Mouse (Mus musculus) cerebral cortex, adult 2 months (tissue): ENCODE measurements around the gene Zfp651.

Experiments
- WGBS: fragments of 180-500 bp; shearing (Covaris S2); methylation state at CpG from one replicate; pipeline ENCODE4 v1.1.7; 2018; 5-methylcytosine and 5-hydroxymethylcytosine counted together

The Zfp651 gene

GRCm38 (mm10) chr9:121759091-121760081, at the start of gene Zfp651:
Gene Zfp651 (plus strand): TSS chr9:121759330.
- 1% methylated on average over 92 of the region's 97 CpGs for WGBS

GRCm38 (mm10) chr9:121709898-121710583, 49.1 kb upstream of the Zfp651 start, which contains the start of gene Ss18l2:
Gene Ss18l2 (plus strand): TSS chr9:121710329.
- 4% methylated on average over 37 of the region's 37 CpGs for WGBS

DNA sequence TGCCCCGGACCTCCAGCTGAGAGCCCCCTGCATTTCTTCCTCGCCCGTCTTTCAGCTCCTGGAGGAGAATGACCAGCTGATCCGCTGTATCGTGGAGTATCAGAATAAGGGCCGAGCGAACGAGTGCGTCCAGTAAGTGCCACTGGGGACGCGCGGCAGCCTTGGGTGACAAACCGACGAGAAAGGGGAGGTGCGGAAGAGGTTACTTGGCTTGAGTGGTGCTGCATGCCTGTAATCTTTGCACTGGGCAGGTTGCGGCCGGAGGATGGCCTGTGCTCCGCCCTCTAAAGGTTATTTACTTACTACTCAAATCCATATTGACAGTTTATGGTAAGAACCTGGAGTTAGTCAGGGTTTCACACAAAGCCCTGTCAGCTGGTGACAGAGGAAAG, 48.5 kb upstream of the Zfp651 start:
- under 1% methylated on average over 18 of the region's 18 CpGs for WGBS

DNA sequence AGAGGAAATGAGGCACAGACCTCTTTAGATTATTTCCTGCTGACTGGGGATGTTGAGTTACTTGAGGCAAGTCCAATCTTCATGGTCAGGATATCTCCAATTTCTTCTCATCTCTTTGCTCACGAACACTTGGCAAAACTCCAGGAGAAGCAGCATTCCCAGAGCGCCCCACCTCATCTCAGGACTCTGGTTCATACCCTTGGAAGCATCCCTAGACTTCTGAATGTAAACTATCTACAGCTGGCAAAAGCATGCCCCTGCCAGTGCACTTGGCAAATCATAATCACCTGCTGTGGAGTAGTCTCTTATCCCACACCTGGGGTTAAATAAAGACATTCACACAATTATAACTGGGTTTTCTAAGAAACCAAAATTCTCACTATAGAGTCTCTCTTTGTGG, 42.1 kb upstream of the Zfp651 start:
- WGBS, result 78% methylated on average over 2 of the region's 2 CpGs

DNA sequence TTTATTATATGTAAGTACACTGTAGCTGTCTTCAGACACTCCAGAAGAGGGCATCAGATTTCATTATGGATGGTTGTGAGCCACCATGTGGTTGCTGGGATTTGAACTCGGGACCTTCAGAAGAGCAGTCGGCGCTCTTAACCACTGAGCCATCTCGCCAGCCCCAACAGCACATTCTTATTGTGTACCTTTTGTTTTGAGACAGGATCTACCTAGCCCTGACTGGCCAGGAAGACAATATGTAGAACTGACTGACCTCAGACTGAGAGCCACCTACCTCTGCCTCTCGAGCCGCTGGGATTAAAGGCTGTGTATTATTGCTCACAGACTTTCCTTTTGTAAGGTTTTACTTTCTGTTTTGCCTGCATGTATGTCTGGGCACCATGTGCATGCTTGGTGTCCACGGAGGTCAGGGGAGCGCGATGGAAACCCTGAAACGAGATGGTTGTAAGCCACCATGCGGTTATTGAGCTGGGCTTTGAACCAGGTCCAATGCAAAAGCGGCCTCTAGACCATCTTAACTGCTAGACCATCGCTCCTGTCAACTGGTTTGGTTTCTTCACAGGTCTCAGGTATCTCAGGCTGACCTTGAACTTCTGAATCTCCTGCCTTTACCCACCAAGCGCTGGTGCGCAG, 40.9 kb upstream of the Zfp651 start:
- 62% methylated on average over 15 of the region's 15 CpGs for WGBS

GRCm38 (mm10) chr9:121718792-121719318, 40.3 kb upstream of the Zfp651 start, which contains the start of gene Nktr:
Gene Nktr (plus strand): TSS chr9:121719169.
- under 1% methylated on average over 61 of the region's 61 CpGs for WGBS

DNA sequence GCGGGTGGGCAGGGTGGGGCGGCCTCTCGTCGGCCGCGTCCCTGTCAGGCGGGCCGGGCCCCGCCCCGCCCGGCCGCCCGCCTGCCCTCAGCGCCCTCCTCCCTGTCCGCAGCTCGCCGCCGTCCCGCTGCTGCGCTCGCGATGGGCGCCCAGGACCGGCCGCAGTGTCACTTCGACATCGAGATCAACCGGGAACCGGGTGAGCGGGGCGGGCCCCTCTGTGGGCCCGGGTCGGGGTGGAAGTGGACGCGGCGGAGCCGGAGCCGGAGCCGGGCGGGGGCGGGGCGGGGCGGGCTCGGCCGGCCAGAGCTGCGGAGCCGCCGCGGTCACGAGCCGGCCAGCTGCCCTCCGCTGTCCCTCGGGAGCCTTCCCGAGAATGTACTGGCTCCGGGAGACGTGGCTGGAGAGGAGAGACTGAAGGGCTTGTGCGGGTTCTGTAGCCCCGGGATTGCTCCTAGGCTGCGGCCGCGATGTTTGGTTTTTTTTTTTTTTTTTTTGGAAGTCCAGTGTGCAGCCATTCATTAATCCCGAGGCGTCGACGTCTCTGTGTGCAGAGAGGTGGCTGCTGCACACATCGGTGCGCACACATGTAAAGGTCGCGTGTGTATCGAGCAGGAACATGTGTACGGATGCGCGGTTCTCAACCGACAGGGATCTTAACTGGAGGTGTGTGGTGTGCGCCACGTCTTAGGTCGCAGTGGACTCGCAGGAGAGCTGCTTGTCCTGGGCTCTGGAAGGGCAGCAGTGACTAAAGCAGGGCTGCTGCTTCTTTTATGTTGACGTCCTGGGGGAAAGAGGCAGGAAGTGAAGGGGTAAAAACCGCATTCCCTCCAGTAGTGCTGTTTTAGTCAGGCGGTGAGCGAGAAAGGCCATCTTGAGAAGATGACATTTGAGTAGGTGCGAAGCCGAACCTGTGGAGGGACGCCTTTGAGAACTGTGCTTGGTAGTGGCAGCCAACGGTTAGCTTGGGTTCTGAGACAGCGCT, 39.5 kb upstream of the Zfp651 start:
- 1% methylated on average over 83 of the region's 87 CpGs for WGBS

DNA sequence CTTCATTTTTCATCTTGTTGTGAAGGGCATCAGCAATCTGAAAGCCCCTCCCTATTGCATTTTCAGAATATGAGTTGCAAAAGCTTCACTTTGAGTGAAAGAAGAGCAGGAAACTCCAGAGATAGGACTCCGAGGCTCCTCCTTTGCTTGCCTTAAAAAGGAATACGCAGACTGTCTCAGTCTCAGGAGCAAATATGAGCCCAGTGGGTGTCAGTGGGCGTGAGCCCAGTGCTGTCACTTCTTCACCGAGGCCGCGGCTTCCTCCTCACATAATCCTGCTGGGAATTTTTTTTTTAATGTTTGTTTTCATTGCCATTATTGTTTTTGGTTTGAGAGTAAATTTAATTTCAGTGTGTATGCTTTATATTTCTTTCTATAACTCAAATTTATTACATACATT, 18.6 kb upstream of the Zfp651 start:
- 45% methylated on average over 6 of the region's 6 CpGs for WGBS

GRCm38 (mm10) chr9:121741168-121741567, 18.0 kb upstream of the Zfp651 start:
- WGBS, result 89% methylated on average over 3 of the region's 3 CpGs

- 86% methylated on average over 8 of the region's 8 CpGs for WGBS
Measured at GRCm38 (mm10) chr9:121744051-121744450, 15.1 kb upstream of the Zfp651 start.

- WGBS, result 53% methylated on average over 9 of the region's 9 CpGs
Measured at GRCm38 (mm10) chr9:121752774-121753173, 6.4 kb upstream of the Zfp651 start.

DNA sequence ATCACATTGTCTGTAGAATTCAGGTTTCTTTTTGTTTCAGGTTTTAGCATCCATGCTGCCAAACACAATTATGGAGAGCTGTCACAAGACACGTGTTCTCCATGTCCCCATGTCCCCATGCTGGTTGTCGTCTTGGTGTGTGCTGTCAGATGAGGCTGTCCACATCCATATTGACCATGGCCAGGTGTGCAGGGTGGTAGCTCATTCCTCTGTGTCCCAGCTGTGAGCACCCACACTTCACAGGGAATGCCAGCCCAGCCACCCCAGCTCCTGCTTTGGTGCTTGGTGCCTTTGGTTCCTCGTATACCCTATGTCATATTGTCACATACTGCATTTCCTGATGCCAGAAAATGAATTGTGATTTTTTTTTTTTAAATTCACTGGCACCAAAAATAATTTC, 4.5 kb upstream of the Zfp651 start:
- 57% methylated on average over 3 of the region's 3 CpGs for WGBS

DNA sequence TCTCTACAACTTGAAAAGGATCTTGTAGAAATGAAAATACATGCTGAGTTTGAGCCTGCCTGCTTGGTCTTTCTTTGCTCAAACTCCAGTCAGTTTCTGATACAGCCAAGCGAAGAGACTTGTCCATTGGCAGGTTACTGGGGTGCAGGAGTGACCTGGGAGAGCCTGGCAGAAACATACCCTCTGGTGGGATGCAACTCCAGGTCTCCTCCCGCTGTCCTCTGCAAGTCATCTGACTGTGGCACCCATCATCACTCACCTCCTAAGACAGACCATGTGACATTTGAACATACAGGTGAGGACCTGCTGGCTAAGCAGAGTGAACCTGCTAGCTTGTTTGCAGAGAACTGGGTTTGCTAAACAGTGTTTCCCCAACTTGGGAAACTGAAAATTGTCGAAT, 2.3 kb upstream of the Zfp651 start:
- WGBS, result 81% methylated on average over 3 of the region's 3 CpGs

DNA sequence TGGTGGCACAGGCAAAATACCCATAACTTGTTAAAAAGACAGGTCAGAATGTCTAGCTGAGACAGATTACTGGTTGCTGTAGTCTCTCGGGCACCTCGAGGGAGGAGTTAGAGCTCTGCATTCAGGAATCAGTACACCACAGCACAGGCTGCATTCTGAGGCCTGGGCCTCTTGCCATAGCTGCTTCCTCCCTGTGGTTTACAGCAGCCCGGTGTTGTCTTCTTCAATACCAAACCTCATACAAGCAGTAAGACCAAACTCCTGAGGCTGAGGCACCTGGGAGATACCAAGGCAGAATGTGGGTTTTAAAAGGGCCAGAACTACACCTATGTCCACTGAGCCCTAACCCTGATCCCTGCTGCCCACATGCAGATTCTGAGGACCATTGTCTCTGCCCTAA, 1.7 kb upstream of the Zfp651 start:
- 10% methylated on average over 3 of the region's 3 CpGs for WGBS

- WGBS, result 43% methylated on average over 10 of the region's 10 CpGs
Measured at GRCm38 (mm10) chr9:121757835-121758814, 1.0 kb upstream of the Zfp651 start.

GRCm38 (mm10) chr9:121760271-121761090, 1.4 kb downstream of the Zfp651 start:
- WGBS, result under 1% methylated on average over 43 of the region's 43 CpGs

- 45% methylated on average over 10 of the region's 10 CpGs for WGBS
Measured at GRCm38 (mm10) chr9:121761091-121761665, 2.0 kb downstream of the Zfp651 start.

DNA sequence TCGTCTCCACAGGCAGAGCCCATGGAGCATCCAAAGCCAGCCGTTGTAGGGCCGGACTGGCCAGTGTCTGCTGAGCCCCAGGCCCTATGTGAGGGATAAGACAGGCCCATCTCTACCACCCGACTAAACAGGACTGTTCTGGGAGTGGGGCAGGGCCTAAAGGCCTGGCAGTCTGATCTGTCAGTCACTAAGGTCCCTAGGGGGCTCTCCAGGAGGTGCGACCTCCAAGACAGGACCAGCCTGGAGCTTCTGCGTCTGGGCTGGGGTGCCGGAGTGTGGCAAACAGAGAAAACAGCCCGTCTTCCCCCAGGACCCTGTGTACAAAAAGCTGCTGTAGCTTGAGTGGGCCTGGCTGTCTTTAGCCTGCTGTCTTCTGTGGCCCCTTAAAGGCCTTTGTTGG, 2.7 kb downstream of the Zfp651 start:
- WGBS, result 72% methylated on average over 8 of the region's 8 CpGs
